Mouse (Mus musculus) C2C12 (cell line): ENCODE measurements around the gene Foxo1. TPM values are rescaled to one million over a fixed set of nuclear protein-coding genes. Genes with fewer than 3 reads are reported as not detected.

Experiments
- H3K27me3 ChIP-seq: one replicate; pipeline ENCODE4 v1.6.1; 2011; ENCODE audit not compliant: control insufficient read depth, insufficient read depth, insufficient read length
- H3K36me3 ChIP-seq: one replicate; pipeline ENCODE4 v1.6.1; 2011; ENCODE audit not compliant: control insufficient read depth, insufficient read depth
- H3K4me3 ChIP-seq: one replicate; pipeline ENCODE4 v1.5.1; 2011; ENCODE audit warnings: mild to moderate bottlenecking, control low read depth; ENCODE audit not compliant: poor library complexity, insufficient read depth, severe bottlenecking
- H3K79me2 ChIP-seq: one replicate; pipeline ENCODE4 v1.6.1; 2011; ENCODE audit not compliant: control insufficient read depth, insufficient read depth
- H3K79me3 ChIP-seq: one replicate; pipeline ENCODE4 v1.6.1; 2011; ENCODE audit warnings: low read depth, control low read depth
- H3ac ChIP-seq: one replicate; pipeline ENCODE3; 2011; ENCODE audit warnings: low read depth; ENCODE audit not compliant: control insufficient read depth, insufficient read length
- CEBPB ChIP-seq: IDR thresholded peaks from one replicate; pipeline ENCODE4 v1.6.1; 2011; ENCODE audit warnings: low read depth, mild to moderate bottlenecking, control low read depth, moderate library complexity
- CTCF ChIP-seq: IDR thresholded peaks from one replicate; pipeline ENCODE4 v1.5.1; 2011; ENCODE audit not compliant: control insufficient read depth, insufficient read depth, insufficient read length
- FOSL1 ChIP-seq: IDR thresholded peaks from one replicate; pipeline ENCODE4 v1.8.0; 2011; ENCODE audit warnings: mild to moderate bottlenecking, low read length; ENCODE audit not compliant: poor library complexity, insufficient read depth, severe bottlenecking
- MAX ChIP-seq: IDR thresholded peaks from one replicate; pipeline ENCODE4 v1.6.1; 2011; ENCODE audit warnings: mild to moderate bottlenecking, control low read depth
- MYOD1 ChIP-seq: IDR thresholded peaks from one replicate; pipeline ENCODE4 v1.6.1; 2011; ENCODE audit warnings: low read depth; ENCODE audit not compliant: control insufficient read depth, insufficient read length
- MYOG ChIP-seq: IDR thresholded peaks from one replicate; pipeline ENCODE4 v1.6.1; 2011; ENCODE audit not compliant: control insufficient read depth, insufficient read length; ENCODE audit errors: extremely low read depth
- USF1 ChIP-seq: IDR thresholded peaks from one replicate; pipeline ENCODE4 v1.6.1; 2011; ENCODE audit warnings: low read depth, mild to moderate bottlenecking, control low read depth, moderate library complexity
- polyA plus RNA-seq: library from polyadenylated mRNA; unstranded; fragments of >200 nt; fragmentation: generic; extraction: Trizol; gene quantifications from one replicate; pipeline ENCODE4 v1.2.1, GENCODE M21; 2012; ENCODE audit warnings: missing spikeins

The Foxo1 gene
- polyA plus RNA-seq, 1 experiment: 5.9 TPM

DNA sequence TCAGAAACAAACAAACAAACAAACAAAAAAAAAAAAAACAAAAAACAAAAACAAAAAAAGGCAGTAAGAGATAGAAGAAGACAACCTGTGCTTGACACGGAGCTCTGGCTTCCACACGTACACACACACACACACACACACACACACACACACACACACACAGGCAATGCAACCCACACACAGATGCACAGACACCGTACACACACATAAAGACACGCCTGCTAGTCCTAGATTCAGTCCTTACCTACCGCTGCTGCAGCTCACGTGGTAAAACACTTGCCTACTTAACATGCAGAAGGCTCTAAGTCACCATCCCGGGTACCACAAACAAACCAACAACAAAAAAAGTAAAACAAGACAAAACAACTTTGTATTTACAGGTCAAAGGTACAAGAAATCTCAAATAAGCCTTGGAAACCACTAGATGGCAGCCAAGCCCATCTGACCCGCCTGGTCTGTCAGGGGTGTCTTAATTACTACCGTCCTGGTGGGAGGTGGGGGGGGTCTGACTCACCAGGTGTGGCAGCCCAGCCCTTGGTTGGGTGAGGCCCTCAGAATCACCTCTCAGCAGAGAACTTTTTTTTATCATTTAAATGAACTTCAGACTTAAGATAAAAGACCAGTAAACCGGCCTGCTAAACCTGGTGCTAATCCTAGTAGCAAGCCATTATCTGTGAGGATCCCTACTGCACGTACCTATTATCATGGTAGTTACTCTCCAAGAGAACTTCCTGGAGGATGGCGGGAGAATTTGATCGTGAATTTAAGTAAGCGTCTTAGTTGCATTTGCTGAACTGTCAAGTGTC, 14.3 kb upstream of the Foxo1 start:
- Histone ChIP-seq H3ac (no peak overlapping the region), H3K4me3 (no peak overlapping the region), H3K36me3 (no peaks in the 10 kb centered on the region), H3K27me3 (no peaks in the 10 kb centered on the region), H3K79me2 (no peaks in the 10 kb centered on the region), H3K79me3 (no peaks in the 10 kb centered on the region)
- TF ChIP-seq CEBPB: no peak
- TF ChIP-seq MYOG: no peak
- no peak for TF ChIP-seq MYOD1
- TF ChIP-seq USF1: no peak
- TF ChIP-seq CTCF: no peak
- no peak for TF ChIP-seq MAX
- TF ChIP-seq FOSL1: no peak

DNA sequence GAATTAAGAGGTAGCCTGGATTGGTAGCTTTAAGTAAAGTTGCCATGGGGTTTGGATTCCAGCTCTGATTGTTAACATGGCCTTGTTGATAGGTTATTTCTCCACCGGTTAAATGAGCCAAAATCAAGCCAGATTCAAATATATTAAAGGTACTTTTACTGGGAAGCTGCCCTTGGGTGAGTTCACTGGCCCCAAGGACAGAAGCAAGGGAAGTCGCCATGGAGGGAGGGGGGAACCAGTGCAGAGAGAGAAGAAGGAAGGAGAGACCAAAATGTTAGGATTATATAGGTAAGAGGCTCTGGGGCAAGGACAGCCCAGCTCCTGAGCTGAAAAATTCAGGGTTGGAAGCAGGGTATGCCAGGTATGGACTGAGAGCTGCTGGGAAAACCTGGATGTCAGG, 13.6 kb upstream of the Foxo1 start:
- Histone ChIP-seq H3K79me3 (no peaks in the 10 kb centered on the region), H3K79me2 (no peaks in the 10 kb centered on the region), H3K27me3 (no peaks in the 10 kb centered on the region), H3K4me3 (no peak overlapping the region), H3ac (no peak overlapping the region), H3K36me3 (no peaks in the 10 kb centered on the region)
- TF ChIP-seq CEBPB (no peak), CTCF (no peak), MYOD1 (no peak), MYOG (no peak), MAX (no peak), USF1 (no peak), FOSL1 (no peak)

DNA sequence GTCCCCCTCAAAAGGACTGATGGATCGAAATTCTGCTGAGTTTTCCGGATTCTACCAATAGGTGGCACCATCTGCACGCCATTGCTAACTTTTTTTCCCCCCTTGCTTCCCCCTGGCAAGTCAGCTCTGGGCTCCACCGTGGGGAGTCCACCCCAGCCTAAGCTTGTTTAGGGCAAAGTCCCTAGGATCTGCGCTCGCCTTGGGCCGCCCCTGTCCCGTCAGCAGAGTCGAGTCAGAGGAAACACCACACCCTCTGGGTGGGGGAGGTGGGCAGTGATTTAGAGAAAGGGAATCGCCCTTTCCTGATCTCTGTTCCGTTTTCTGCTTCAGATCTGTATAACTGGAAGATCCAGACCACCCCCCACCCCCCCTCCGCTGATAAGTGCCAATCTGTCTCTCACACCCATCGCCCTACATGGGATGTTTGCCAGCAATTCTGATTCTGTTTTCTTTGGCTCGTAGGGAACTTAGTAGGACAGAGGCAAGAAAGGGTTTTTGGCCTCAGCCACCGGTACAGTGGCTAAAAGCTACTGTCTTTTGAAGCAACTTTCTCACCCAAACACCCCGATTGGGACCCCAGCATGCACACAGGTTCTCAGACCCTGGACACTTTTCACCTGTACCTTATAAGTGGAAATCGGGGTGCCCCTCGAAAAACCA, 10.2 kb upstream of the Foxo1 start:
- peak; percentile 34 for TF ChIP-seq CTCF
- TF ChIP-seq MYOG: no peak
- no peak for TF ChIP-seq FOSL1
- TF ChIP-seq MAX: no peak
- TF ChIP-seq USF1: no peak
- no peak for TF ChIP-seq MYOD1
- TF ChIP-seq CEBPB: no peak
- H3K4me3 ChIP-seq: no peak overlapping the region
- H3K79me2 ChIP-seq: no peaks in the 10 kb centered on the region
- H3K36me3 ChIP-seq: no peaks in the 10 kb centered on the region
- H3K79me3 ChIP-seq: no peaks in the 10 kb centered on the region
- H3ac ChIP-seq: no peak overlapping the region
- H3K27me3 ChIP-seq: no peaks in the 10 kb centered on the region

DNA sequence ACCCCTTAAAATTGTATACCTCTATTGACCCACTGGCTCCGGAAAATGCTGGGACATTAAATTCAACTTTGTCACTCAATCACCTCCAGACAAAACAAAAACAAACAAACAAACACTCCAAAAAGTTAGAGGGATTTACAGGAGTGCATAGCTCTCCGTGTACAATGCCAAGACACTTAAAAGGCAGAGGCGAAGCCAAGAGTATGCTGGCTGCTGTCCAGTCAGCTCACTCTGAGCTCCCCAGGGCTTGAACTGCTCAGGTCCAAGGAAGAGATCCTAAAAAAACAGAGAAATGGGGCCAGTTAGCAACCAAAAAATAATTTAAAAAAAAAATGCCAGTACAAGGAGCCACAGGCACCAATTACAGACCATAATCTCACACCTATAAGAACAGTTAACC, 9.6 kb upstream of the Foxo1 start:
- Histone ChIP-seq H3K79me2 (no peaks in the 10 kb centered on the region), H3K4me3 (no peak overlapping the region), H3ac (no peak overlapping the region), H3K79me3 (no peaks in the 10 kb centered on the region), H3K36me3 (no peaks in the 10 kb centered on the region), H3K27me3 (no peaks in the 10 kb centered on the region)
- TF ChIP-seq CTCF: no peak
- no peak for TF ChIP-seq MAX
- no peak for TF ChIP-seq USF1

DNA sequence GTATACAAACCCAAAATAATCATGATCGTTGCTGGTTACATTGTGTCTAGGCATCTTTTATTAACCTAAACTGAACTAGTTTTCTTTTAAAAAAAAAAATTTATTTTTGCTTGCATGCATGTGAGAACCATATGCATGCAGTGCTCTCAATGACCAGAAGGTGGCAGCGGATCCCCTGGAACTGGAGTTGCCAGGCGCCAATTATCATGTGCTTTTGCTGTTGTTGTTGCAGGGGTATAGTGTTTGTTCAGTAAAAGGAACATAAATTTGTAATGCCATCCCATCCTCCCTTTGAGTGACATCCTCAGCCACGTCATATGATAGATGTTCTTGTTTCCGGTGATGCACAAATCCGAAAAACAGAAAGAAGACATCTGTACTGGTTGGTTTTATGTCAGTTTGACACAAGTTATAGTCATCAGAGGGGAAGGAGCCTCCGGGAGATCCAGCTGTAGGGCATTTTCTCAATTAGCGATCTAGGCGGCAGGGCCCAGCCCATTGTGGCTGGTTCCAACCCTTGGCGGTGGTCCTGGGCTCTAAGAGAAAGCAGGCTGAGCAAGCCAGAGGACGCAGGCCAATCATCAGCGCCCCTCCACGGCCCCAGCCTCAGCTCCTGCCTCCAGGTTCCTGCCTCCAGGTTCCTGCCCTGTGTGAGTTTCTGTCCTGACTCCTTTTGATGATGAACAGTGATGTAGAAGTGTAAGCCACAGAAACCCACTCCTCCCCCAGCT, 5.5 kb upstream of the Foxo1 start:
- Histone ChIP-seq H3K79me3 (no peaks in the 10 kb centered on the region), H3K79me2 (no peaks in the 10 kb centered on the region), H3K4me3 (no peak overlapping the region), H3K36me3 (no peaks in the 10 kb centered on the region), H3K27me3 (no peaks in the 10 kb centered on the region), H3ac (no peak overlapping the region)
- TF ChIP-seq MYOG: no peak
- peak; percentile 47 for TF ChIP-seq MAX
- TF ChIP-seq CTCF: peak; percentile 50
- no peak for TF ChIP-seq MYOD1
- TF ChIP-seq CEBPB: no peak
- TF ChIP-seq FOSL1: no peak
- TF ChIP-seq USF1: no peak

DNA sequence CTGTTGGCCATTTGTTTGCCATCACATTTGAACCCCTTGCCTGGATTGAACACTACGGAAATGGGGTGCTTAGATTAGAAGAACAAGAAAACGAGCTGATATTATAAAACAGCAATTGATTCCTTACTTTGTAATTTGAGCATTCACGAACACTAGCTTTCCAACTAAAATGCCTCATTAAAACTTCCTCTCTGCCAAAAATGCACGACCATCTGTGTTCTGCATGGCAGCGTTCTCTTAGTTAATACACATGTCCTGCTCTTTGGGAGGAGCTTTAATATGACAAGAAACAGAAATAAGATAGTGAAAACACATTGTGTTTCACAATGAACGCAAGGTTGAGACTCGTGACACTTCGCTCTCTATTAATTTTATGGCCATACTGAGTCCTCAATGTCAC, 3.8 kb upstream of the Foxo1 start:
- TF ChIP-seq MYOG (no peak), MAX (no peak), CEBPB (no peak), CTCF (no peak), FOSL1 (no peak), USF1 (no peak), MYOD1 (no peak)
- Histone ChIP-seq H3ac (no peak overlapping the region), H3K27me3 (no peaks in the 10 kb centered on the region), H3K36me3 (no peaks in the 10 kb centered on the region), H3K4me3 (no peak overlapping the region), H3K79me3 (no peaks in the 10 kb centered on the region), H3K79me2 (peaks cover 8% of the 10 kb centered on the region)
